ENCODE assay signal across 8 mouse cellular contexts in genomic region chr17:46461347-46461746, GRCm38 (mm10). TPM values are rescaled to one million over a fixed set of nuclear protein-coding genes. Genes with fewer than 3 reads are reported as not detected.
DNase-seq lines count a peak whose midpoint lies in the region; ATAC-seq and TF ChIP-seq lines count a peak whose summit lies in the region.

No protein-coding gene starts in this region.

- peak; percentile 49 for DNase-seq in lung, embryonic 14.5 days
- DNase-seq in lung, postnatal 4 days = no peak
- peak; percentile 33 for DNase-seq in retina, postnatal 1 day
- no peak for DNase-seq in gastrocnemius, postnatal 10 days
- no peak for DNase-seq in gastrocnemius, postnatal 4 days (ENCODE audit: low spot score in 2 of 2)
- no peak for DNase-seq in layer of hippocampus, postnatal 25 days (ENCODE audit: extremely low spot score in 1 of 2, low spot score in 1 of 2)

- H3K27me3 ChIP-seq in lung, embryonic 14.5 days (ENCODE audit: insufficient read depth, low read length) = peaks cover 49% of the 10 kb centered on the region
- peaks cover 53% of the 10 kb centered on the region for H3K27me3 ChIP-seq in hindbrain, embryonic 13.5 days
- H3K27me3 ChIP-seq in limb, embryonic 13.5 days = peaks cover 69% of the 10 kb centered on the region

- H3K4me1 ChIP-seq in lung, embryonic 14.5 days (ENCODE audit: insufficient read depth) = no peaks in the 10 kb centered on the region
- H3K4me1 ChIP-seq in hindbrain, embryonic 13.5 days (replicated peaks) = peaks cover 33% of the 10 kb centered on the region
- peaks cover 13% of the 10 kb centered on the region for H3K4me1 ChIP-seq in limb, embryonic 13.5 days

- no peak overlapping the region for H3K9ac ChIP-seq in lung, embryonic 14.5 days
- peak overlapping the region; percentile 49; the same call in 1 of the 2 replicates for H3K9ac ChIP-seq in hindbrain, embryonic 13.5 days
- H3K9ac ChIP-seq in limb, embryonic 13.5 days = peak overlapping the region; percentile 65; the same call in 1 of the 2 replicates

- peak; percentile 28 for TF ChIP-seq CTCF in lung, embryonic 14.5 days (IDR thresholded peaks at IDR 0.05; ENCODE audit: low read depth)

- H3K4me3 ChIP-seq in lung, embryonic 14.5 days (ENCODE audit: low read depth, low read length) = peak overlapping the region; percentile 30
- H3K4me3 ChIP-seq in hindbrain, embryonic 13.5 days = no peak overlapping the region
- peak overlapping the region; percentile 37 for H3K4me3 ChIP-seq in limb, embryonic 13.5 days

- no peak for ATAC-seq in lung, embryonic 14.5 days (ENCODE audit: insufficient read depth)
- ATAC-seq in hindbrain, embryonic 13.5 days (ENCODE audit: low FRiP score) = no peak
- no peak for ATAC-seq in limb, embryonic 13.5 days (ENCODE audit: low FRiP score, low read depth)

- peak overlapping the region; percentile 59 for H3K4me2 ChIP-seq in lung, embryonic 14.5 days
- peak overlapping the region; percentile 29 for H3K4me2 ChIP-seq in hindbrain, embryonic 13.5 days
- H3K4me2 ChIP-seq in limb, embryonic 13.5 days (replicated peaks) = peak overlapping the region; percentile 64

- H3K9me3 ChIP-seq in lung, embryonic 14.5 days (ENCODE audit: low read depth, low read length) = no peaks in the 10 kb centered on the region
- H3K9me3 ChIP-seq in hindbrain, embryonic 13.5 days = no peaks in the 10 kb centered on the region
- H3K9me3 ChIP-seq in limb, embryonic 13.5 days = no peaks in the 10 kb centered on the region

- H3K36me3 ChIP-seq in lung, embryonic 14.5 days (ENCODE audit: insufficient read depth) = no peaks in the 10 kb centered on the region
- peaks cover 61% of the 10 kb centered on the region for H3K36me3 ChIP-seq in hindbrain, embryonic 13.5 days
- no peaks in the 10 kb centered on the region for H3K36me3 ChIP-seq in limb, embryonic 13.5 days

- H3K27ac ChIP-seq in lung, embryonic 14.5 days (ENCODE audit: low read depth) = no peak overlapping the region
- no peak overlapping the region for H3K27ac ChIP-seq in hindbrain, embryonic 13.5 days
- no peak overlapping the region for H3K27ac ChIP-seq in limb, embryonic 13.5 days

- 5% methylated on average over 8 of the region's 8 CpGs for WGBS in lung, embryonic 14.5 days
- WGBS in hindbrain, embryonic 13.5 days = 14% methylated on average over 8 of the region's 8 CpGs
- WGBS in limb, embryonic 13.5 days = 14% methylated on average over 8 of the region's 8 CpGs

RNA-seq across cellular contexts. Expression of gene Slc22a7, which starts 23.1 kb away (rescaled TPM):
- polyA plus RNA-seq in lung, embryonic 14.5 days (2014; fragmentation: Nextera tagmentation; extraction: Ambion mirVana) = not detected in 2 replicates
- not detected in 2 replicates for polyA plus RNA-seq in hindbrain, embryonic 13.5 days (2015; fragmentation: Nextera tagmentation; extraction: Ambion mirVana)
- polyA plus RNA-seq in limb, embryonic 13.5 days (2015; fragmentation: Nextera tagmentation; extraction: Ambion mirVana) = 0.09 TPM in 1 of 2 replicates, not detected in the other
- under 1 TPM in 1 of 2 experiments, not detected in 1; 0.36 TPM for total RNA-seq in gastrocnemius, postnatal 10 days (2021)
- under 1 TPM in 1 of 2 experiments, not detected in 1; 0.21 TPM for total RNA-seq in gastrocnemius, postnatal 4 days (2021)
- total RNA-seq in layer of hippocampus, postnatal 25 days (2021) = under 1 TPM in 1 of 2 experiments, not detected in 1; 0.32 TPM

RNA-seq across cellular contexts. Expression of gene Ttbk1, which starts 26.1 kb away (rescaled TPM):
- 0.05 and 0.11 TPM in 2 replicates for polyA plus RNA-seq in lung, embryonic 14.5 days (2014; fragmentation: Nextera tagmentation; extraction: Ambion mirVana)
- 4.6 and 4.7 TPM in 2 replicates for polyA plus RNA-seq in hindbrain, embryonic 13.5 days (2015; fragmentation: Nextera tagmentation; extraction: Ambion mirVana)
- polyA plus RNA-seq in limb, embryonic 13.5 days (2015; fragmentation: Nextera tagmentation; extraction: Ambion mirVana) = 0.15 and 0.18 TPM in 2 replicates
- 1 to 10 TPM; 3.9 to 4.5 TPM for total RNA-seq in gastrocnemius, postnatal 10 days (2021)
- total RNA-seq in gastrocnemius, postnatal 4 days (2021) = 1 to 10 TPM in 1 of 2 experiments, under 1 TPM in 1; 0.60 to 1.2 TPM
- total RNA-seq in layer of hippocampus, postnatal 25 days (2021) = 100 to 1,000 TPM; 112 to 124 TPM

RNA-seq across cellular contexts. Expression of gene Crip3, which starts 32.6 kb away (rescaled TPM):
- 0.41 TPM in 1 of 2 replicates, not detected in the other for polyA plus RNA-seq in lung, embryonic 14.5 days (2014; fragmentation: Nextera tagmentation; extraction: Ambion mirVana)
- 2.4 and 3.1 TPM in 2 replicates for polyA plus RNA-seq in hindbrain, embryonic 13.5 days (2015; fragmentation: Nextera tagmentation; extraction: Ambion mirVana)
- polyA plus RNA-seq in limb, embryonic 13.5 days (2015; fragmentation: Nextera tagmentation; extraction: Ambion mirVana) = 0.97 and 1.6 TPM in 2 replicates
- 1 to 10 TPM; 1.9 to 2.0 TPM for total RNA-seq in gastrocnemius, postnatal 10 days (2021)
- 1 to 10 TPM; 3.7 to 4.8 TPM for total RNA-seq in gastrocnemius, postnatal 4 days (2021)
- total RNA-seq in layer of hippocampus, postnatal 25 days (2021) = 1 to 10 TPM; 2.5 to 2.9 TPM

RNA-seq across cellular contexts. Expression of gene Dnph1, which starts 35.2 kb away (rescaled TPM):
- polyA plus RNA-seq in lung, embryonic 14.5 days (2014; fragmentation: Nextera tagmentation; extraction: Ambion mirVana) = 50.3 and 60.8 TPM in 2 replicates
- polyA plus RNA-seq in hindbrain, embryonic 13.5 days (2015; fragmentation: Nextera tagmentation; extraction: Ambion mirVana) = 20.4 and 21.8 TPM in 2 replicates
- 40.4 and 41.7 TPM in 2 replicates for polyA plus RNA-seq in limb, embryonic 13.5 days (2015; fragmentation: Nextera tagmentation; extraction: Ambion mirVana)
- 1 to 10 TPM; 4.9 to 5.2 TPM for total RNA-seq in gastrocnemius, postnatal 10 days (2021)
- total RNA-seq in gastrocnemius, postnatal 4 days (2021) = 1 to 10 TPM; 3.6 to 5.2 TPM
- 1 to 10 TPM; 5.1 to 6.7 TPM for total RNA-seq in layer of hippocampus, postnatal 25 days (2021)

Comparison
In these comparisons a context has a peak if more than half of its experiments do, and no peak if none do; other contexts are left out.
1. DNase-seq: peak in lung, embryonic 14.5 days (single experiment) and retina, postnatal 1 day (single experiment); none in lung, postnatal 4 days (0 of 2), gastrocnemius, postnatal 10 days (single experiment), gastrocnemius, postnatal 4 days (0 of 2) and layer of hippocampus, postnatal 25 days (0 of 2).
2. RNA of gene Ttbk1, which starts 26.1 kb away (total RNA-seq): 112 to 124 TPM in layer of hippocampus, postnatal 25 days; 3.9 to 4.5 TPM in gastrocnemius, postnatal 10 days and 0.60 to 1.2 TPM in gastrocnemius, postnatal 4 days; every median in the first group is over 10 times any median in the second.
3. Peak in every context shown above with its lines, with median percentiles within 50 percentile points of each other: H3K4me2 ChIP-seq.